Mouse (Mus musculus): ENCODE measurements at regions not wholly inside any gene's neighbourhood (a gene's known extent, or its start where the extent isn't known, plus 50 kb on each side); places are given as distances from the start of the nearest gene placed in this dataset.

GRCm38 (mm10) chr13:31080215-31080614 is 106.2 kb downstream of the Gm5447 start:
- TF ChIP-seq GATA1 (IDR thresholded peaks at IDR 0.05; ENCODE audit: borderline replicate concordance, low read length) (no peak), FLI1 (IDR thresholded peaks at IDR 0.05; ENCODE audit: low read length) (no peak)
